Mouse (Mus musculus) hindbrain, postnatal 0 days (tissue): Measurements from ENCODE around the gene Azin2. TPM values are rescaled to one million over a fixed set of nuclear protein-coding genes. Genes with fewer than 3 reads are reported as not detected.

Source experiments
- ATAC-seq: fragments of 200-750 bp; cut with Nextera tagmentation; 2 replicates; pipeline ENCODE4 v1.8.0; 2017; ENCODE audit warnings: mild to moderate bottlenecking, moderate TSS enrichment, moderate library complexity
- DNase-seq: peaks from one replicate; pipeline ENCODE4 v3.0.0-alpha.2; 2015; ENCODE audit warnings: low spot score
- H3K27ac ChIP-seq: fragments of 300-500 bp; sonication (generic); 2 replicates; pipeline ENCODE4 v1.5.1; 2014; ENCODE audit warnings: mild to moderate bottlenecking
- H3K27me3 ChIP-seq: fragments of 300-500 bp; sonication (generic); 2 replicates; pipeline ENCODE4 v1.6.1; 2014; ENCODE audit warnings: low read length, mixed read lengths; ENCODE audit not compliant: insufficient read depth
- H3K36me3 ChIP-seq: fragments of 300-500 bp; sonication (generic); 2 replicates; pipeline ENCODE4 v1.6.1; 2014; ENCODE audit warnings: low read length, mixed read lengths; ENCODE audit not compliant: insufficient read depth
- H3K4me1 ChIP-seq: fragments of 300-500 bp; sonication (generic); 2 replicates; pipeline ENCODE4 v1.6.1; 2014; ENCODE audit warnings: antibody characterized with exemption, low read length, mixed read lengths; ENCODE audit not compliant: insufficient read depth
- H3K4me2 ChIP-seq: fragments of 300-500 bp; sonication (generic); 2 replicates; pipeline ENCODE4 v1.6.1; 2014; ENCODE audit warnings: low read depth, mild to moderate bottlenecking, low read length, moderate library complexity, mixed read lengths
- H3K4me3 ChIP-seq: fragments of 300-500 bp; sonication (generic); 2 replicates; pipeline ENCODE4 v1.5.1; 2014; ENCODE audit warnings: low read length
- H3K9ac ChIP-seq: fragments of 300-500 bp; sonication (generic); replicated peaks from 2 replicates; pipeline ENCODE4 v1.6.1; 2014; ENCODE audit warnings: mild to moderate bottlenecking, low read length, moderate library complexity, mixed read lengths
- H3K9me3 ChIP-seq: fragments of 300-500 bp; sonication (generic); 2 replicates; pipeline ENCODE4 v1.6.1; 2016; ENCODE audit warnings: low read length, mixed read lengths
- CTCF ChIP-seq: IDR thresholded peaks from 2 replicates; pipeline ENCODE4 v1.5.1; 2016; ENCODE audit warnings: antibody characterized with exemption, control low read depth, low read depth
- WGBS: fragments of 180-500 bp; shearing (Covaris S2); extraction: QIAGEN DNeasy Blood & Tissue Kit; methylation state at CpG from one replicate; pipeline ENCODE4 v1.1.7; 2014; 5-methylcytosine and 5-hydroxymethylcytosine counted together
- polyA plus RNA-seq: library from polyadenylated mRNA; unstranded; fragments of >200 nt; fragmentation: Nextera tagmentation; extraction: Ambion mirVana; gene quantifications from 2 replicates; pipeline ENCODE4 v1.2.1, GENCODE M21; 2015
- total RNA-seq: library from RNA; depleted of rRNA; stranded (reverse); fragments of >200 nt; gene quantifications from 2 replicates; pipeline ENCODE4 v1.2.3, GENCODE M21; 2014

Azin2 gene
- total and polyA plus RNA-seq, 2 experiments from 2014 or later = 32.7 to 32.9 TPM

DNA sequence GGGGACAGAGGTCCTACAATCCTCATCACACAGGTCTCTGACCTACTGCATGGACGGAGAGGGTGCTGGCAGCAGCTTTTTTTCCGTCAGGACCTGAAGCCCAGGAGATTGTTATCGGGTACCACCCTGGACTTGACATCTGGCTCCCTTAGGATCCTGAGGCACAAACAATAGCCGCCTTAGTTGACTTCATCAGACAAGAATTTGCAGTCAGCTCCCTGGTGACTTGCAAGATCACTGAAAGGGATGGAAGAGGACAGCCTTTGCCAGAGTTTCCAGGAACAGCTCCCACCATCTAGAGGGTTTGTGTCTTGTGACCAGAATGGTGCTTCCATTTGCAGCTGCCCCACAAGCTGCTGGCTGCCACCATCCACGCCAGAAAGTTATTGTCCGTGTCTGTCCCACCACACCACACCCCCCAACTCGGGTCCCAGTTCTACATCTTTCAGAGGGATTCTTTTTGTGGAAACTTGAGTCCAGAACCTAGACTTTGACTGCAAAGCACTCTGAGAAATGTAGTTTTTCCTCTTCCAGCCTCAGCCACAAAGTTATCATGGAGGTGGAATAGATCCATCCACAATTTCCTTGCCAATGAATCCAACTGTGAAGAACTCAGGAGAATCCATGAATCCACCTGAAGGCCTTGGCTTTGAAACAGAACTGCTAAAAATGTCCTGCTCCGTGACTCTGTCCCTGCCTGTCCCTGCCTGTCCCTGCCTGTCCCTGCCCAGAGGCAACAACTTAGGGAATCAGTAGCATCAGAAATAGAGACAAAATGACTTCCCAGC, 51.8 kb downstream of the Azin2 start:
- 71% methylated on average over 8 of the region's 8 CpGs for WGBS
- ATAC-seq = no peak

DNA sequence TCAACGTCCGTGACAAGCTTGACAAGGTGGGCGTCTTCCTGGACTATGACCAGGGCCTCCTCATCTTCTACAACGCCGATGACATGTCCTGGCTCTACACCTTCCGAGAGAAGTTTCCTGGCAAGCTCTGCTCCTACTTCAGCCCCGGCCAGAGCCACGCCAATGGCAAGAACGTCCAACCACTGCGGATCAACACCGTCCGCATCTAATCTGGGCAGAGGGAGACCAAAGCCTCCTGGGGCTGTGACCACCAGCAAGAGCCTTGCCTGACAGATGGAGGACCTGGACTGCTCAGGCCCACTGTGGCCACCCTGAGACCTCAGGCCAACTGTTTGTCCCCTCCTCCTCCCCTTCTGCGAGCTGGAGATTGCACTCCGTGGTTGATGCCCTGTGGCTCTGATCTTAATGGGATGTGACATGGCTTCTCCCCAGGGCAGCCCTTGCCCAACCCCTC, 52.8 kb downstream of the Azin2 start:
- ATAC-seq (peak; percentile 45), DNase-seq (peak; percentile 64)
- Histone ChIP-seq H3K27me3 (no peaks in the 10 kb centered on the region), H3K4me3 (no peak overlapping the region), H3K4me1 (no peaks in the 10 kb centered on the region), H3K4me2 (no peak overlapping the region), H3K36me3 (peaks cover 14% of the 10 kb centered on the region; the same call in 1 of the 2 replicates), H3K9ac (no peak overlapping the region), H3K9me3 (no peaks in the 10 kb centered on the region), H3K27ac (peak overlapping the region; percentile 22; the same call in 1 of the 2 replicates)
- WGBS = 69% methylated on average over 14 of the region's 14 CpGs
- no peak for TF ChIP-seq CTCF

More for the DNA sequence above, 51.8 kb downstream of the Azin2 start:
- Histone ChIP-seq H3K4me2 (no peak overlapping the region), H3K9me3 (no peaks in the 10 kb centered on the region), H3K9ac (no peak overlapping the region), H3K27me3 (no peaks in the 10 kb centered on the region), H3K4me1 (no peaks in the 10 kb centered on the region), H3K27ac (peak overlapping the region; percentile 22; the same call in 1 of the 2 replicates), H3K4me3 (no peak overlapping the region), H3K36me3 (peaks cover 14% of the 10 kb centered on the region; the same call in 1 of the 2 replicates)
- no peak for TF ChIP-seq CTCF
- no peak for DNase-seq

DNA sequence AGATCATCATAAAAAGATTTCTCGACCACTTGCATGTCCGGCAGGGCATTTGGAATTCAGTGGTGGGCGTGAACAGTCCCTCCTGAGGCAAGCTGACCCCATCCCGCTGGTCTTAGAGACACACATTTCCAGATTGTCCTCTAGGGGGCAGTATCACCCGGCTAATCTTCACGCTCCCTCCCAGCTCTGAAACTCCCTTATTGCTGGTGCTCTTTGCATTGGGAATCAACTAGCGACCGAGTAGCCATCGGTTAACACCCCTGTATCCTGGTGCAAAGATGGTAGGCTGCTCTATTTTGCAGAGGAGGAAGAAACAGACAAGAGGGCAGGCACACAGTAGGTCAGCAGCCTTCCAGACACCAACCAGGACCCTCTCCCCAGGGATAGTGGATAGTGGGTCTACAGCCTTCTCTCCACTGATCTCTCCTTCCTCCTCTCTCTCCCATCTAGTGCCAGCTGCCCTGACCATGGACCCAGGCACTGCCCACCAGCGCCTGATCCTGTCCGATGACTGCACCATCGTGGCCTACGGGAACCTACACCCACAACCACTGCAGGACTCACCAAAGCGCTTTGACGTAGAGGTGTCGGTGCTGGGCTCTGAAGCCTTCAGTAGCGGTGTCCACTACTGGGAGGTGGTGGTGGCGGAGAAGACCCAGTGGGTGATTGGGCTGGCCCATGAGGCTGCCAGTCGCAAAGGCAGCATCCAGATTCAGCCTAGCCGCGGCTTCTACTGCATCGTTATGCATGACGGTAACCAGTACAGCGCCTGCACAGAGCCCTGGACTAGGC, 53.5 kb downstream of the Azin2 start:
- ATAC-seq = peak; percentile 55
- Histone ChIP-seq H3K27ac (peak overlapping the region; percentile 3; the same call in 1 of the 2 replicates), H3K4me3 (no peak overlapping the region), H3K4me2 (no peak overlapping the region), H3K9ac (no peak overlapping the region), H3K4me1 (no peaks in the 10 kb centered on the region), H3K36me3 (peaks cover 14% of the 10 kb centered on the region; the same call in 1 of the 2 replicates), H3K9me3 (no peaks in the 10 kb centered on the region), H3K27me3 (no peaks in the 10 kb centered on the region)
- WGBS = 57% methylated on average over 24 of the region's 24 CpGs
- peak; percentile 84 for DNase-seq
- TF ChIP-seq CTCF = peak; percentile 89

DNA sequence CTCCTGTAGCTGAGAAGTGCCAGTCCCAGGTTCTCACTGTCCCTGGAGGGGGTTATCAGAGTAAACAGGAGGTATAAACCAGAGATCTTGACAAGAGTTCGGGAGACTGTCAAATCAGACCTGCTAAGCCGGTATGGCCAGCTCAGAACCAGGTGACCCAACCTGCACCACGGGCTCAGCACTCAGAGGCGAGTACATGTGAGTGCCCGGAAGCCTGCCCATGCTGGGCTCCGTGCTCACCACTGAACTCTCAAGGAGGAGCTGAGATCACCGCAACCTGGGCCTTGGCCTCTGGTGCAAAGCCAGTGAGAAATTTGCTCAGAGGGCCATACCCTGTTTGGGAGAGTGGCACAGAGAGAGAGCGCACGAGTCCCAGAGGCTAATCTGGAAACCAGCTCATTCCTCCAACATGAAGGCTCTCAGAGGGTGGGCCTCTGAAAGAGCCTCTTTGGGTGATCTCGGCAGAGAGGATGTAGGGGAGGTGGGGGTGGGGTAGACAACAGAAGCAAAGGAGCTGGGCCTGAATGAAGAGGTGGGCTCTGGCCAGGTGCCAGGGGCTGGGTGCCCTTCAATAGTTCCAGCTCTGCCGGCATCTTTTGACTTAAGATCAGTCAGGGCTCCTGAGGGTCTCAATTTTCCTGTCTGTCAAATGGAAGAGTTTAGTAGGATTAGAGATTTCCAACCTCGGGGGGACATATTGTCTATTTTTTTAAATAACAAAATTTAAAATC, 54.8 kb downstream of the Azin2 start:
- no peak for ATAC-seq
- Histone ChIP-seq H3K9ac (no peak overlapping the region), H3K4me1 (no peaks in the 10 kb centered on the region), H3K4me3 (no peak overlapping the region), H3K27me3 (no peaks in the 10 kb centered on the region), H3K4me2 (no peak overlapping the region), H3K9me3 (no peaks in the 10 kb centered on the region), H3K27ac (no peak overlapping the region), H3K36me3 (peaks cover 25% of the 10 kb centered on the region; the same call in 1 of the 2 replicates)
- TF ChIP-seq CTCF = no peak
- no peak for DNase-seq
- WGBS = 69% methylated on average over 12 of the region's 12 CpGs

DNA sequence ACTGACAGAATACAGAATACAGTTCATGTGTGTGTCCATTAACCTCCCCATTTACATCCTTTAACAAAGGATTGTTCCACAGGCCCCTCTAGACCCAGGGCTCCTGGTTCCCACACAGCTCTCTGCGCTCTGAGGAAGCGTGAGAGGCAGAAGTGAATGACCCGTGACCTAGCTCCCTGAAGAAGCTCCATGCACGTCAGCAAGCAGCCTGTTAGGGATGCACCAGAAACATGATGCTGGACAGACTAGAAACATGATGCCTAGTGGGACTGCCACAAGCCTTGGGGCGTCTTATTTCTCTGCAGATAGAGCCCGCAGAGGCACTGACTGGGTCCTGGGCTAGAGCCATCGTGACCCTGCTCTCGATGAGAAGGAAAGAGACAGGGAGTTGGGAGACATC, 55.5 kb downstream of the Azin2 start:
- DNase-seq = no peak
- peaks cover 30% of the 10 kb centered on the region; the same call in 1 of the 2 replicates for H3K36me3 ChIP-seq
- H3K9ac ChIP-seq = no peak overlapping the region
- ATAC-seq = no peak
- no peak overlapping the region for H3K27ac ChIP-seq
- 59% methylated on average over 8 of the region's 8 CpGs for WGBS
- H3K4me3 ChIP-seq = no peak overlapping the region
- TF ChIP-seq CTCF = no peak
- H3K27me3 ChIP-seq = no peaks in the 10 kb centered on the region
- H3K4me1 ChIP-seq = no peaks in the 10 kb centered on the region
- H3K9me3 ChIP-seq = no peaks in the 10 kb centered on the region
- no peak overlapping the region for H3K4me2 ChIP-seq

DNA sequence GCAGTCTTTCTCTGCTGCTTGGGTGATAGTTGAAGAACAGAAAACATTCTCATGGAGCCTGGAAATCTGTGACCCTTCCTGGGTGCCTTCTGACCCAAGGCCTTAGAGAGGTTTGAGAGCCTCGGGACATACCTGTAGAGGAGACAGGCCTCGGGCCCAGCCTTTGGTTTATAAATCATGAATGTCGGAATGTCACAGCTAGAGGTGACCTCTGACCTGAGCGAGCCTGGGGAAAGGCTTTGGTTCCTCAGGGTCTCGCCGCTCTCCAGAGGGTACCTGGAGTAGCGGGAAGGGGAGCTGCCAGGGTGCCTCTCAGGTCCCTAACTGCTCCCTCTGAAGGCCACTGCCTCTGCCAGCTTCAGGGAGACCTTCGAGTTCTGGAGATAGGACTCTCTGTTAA, 57.0 kb downstream of the Azin2 start:
- Histone ChIP-seq H3K9me3 (no peaks in the 10 kb centered on the region), H3K27ac (no peak overlapping the region), H3K9ac (no peak overlapping the region), H3K4me1 (no peaks in the 10 kb centered on the region), H3K36me3 (peaks cover 30% of the 10 kb centered on the region; the same call in 1 of the 2 replicates), H3K4me2 (no peak overlapping the region), H3K4me3 (no peak overlapping the region), H3K27me3 (no peaks in the 10 kb centered on the region)
- ATAC-seq (no peak), DNase-seq (no peak)
- 40% methylated on average over 8 of the region's 8 CpGs for WGBS
- TF ChIP-seq CTCF = no peak
